Mouse (Mus musculus): ENCODE measurements around the gene Gm9936. TPM values are rescaled to one million over a fixed set of nuclear protein-coding genes. Genes with fewer than 3 reads are reported as not detected.

Gene Gm9936
- total and polyA plus RNA-seq, 3 experiments, result 0.22 TPM; not detected in 2

- peaks cover 94% of the 10 kb centered on the region for H3K4me1 ChIP-seq (ENCODE audit: insufficient read depth, low read depth, low read length)
- ATAC-seq (ENCODE audit: extremely low read depth, insufficient number of reproducible peaks, low FRiP score, poor library complexity, severe bottlenecking), result peak; percentile 84
- peaks cover 53% of the 10 kb centered on the region for H3K36me3 ChIP-seq (replicated peaks)
- TF ChIP-seq POLR2AphosphoS5 (IDR thresholded peaks at IDR 0.05; ENCODE audit: insufficient replicate concordance, low read depth, low read length) (no peak; the same call in 1 of the 2 replicates), TAL1 (conservative IDR thresholded peaks at IDR 0.05; ENCODE audit: low read depth, low read length) (peak; percentile 62)
- no peaks in the 10 kb centered on the region for H3K27me3 ChIP-seq (ENCODE audit: insufficient read depth, low read length)
- no peaks in the 10 kb centered on the region for H3K9me3 ChIP-seq (replicated peaks)
- no peak overlapping the region; the same call in 1 of the 2 replicates for H3K4me3 ChIP-seq (ENCODE audit: low read depth, low read length)
- peak; percentile 86 for DNase-seq (ENCODE audit: low spot score)
Observed at GRCm38 (mm10) chr5:114807468-114807867, 51.0 kb downstream of the Gm9936 start.

GRCm38 (mm10) chr5:114807063-114807462 is 51.4 kb downstream of the Gm9936 start:
- ATAC-seq (ENCODE audit: extremely low read depth, insufficient number of reproducible peaks, low FRiP score, poor library complexity, severe bottlenecking), result no peak

GRCm38 (mm10) chr5:114806636-114807035 is 51.8 kb downstream of the Gm9936 start:
- Histone ChIP-seq H3K9me3 (replicated peaks) (no peaks in the 10 kb centered on the region), H3K36me3 (replicated peaks) (peaks cover 61% of the 10 kb centered on the region), H3K27me3 (ENCODE audit: insufficient read depth, low read length) (no peaks in the 10 kb centered on the region), H3K4me3 (ENCODE audit: low read depth, low read length) (peak overlapping the region; percentile 57; the same call in 1 of the 2 replicates), H3K4me1 (ENCODE audit: insufficient read depth, low read depth, low read length) (peaks cover 93% of the 10 kb centered on the region)
- TF ChIP-seq GATA2 (IDR thresholded peaks at IDR 0.05; ENCODE audit: borderline replicate concordance, low read depth, low read length) (no peak), POLR2AphosphoS5 (IDR thresholded peaks at IDR 0.05; ENCODE audit: insufficient replicate concordance, low read depth, low read length) (0 out of 2 replicates have a peak, but pooled peaks have one; percentile 31)
- DNase-seq (ENCODE audit: low spot score), result no peak
- no peak for ATAC-seq (ENCODE audit: extremely low read depth, insufficient number of reproducible peaks, low FRiP score, poor library complexity, severe bottlenecking)

More at GRCm38 (mm10) chr5:114807063-114807462, 51.4 kb downstream of the Gm9936 start:
- DNase-seq (ENCODE audit: low spot score), result no peak
- Histone ChIP-seq H3K4me1 (ENCODE audit: insufficient read depth, low read depth, low read length) (peaks cover 93% of the 10 kb centered on the region), H3K4me3 (ENCODE audit: low read depth, low read length) (peak overlapping the region; percentile 57; the same call in 1 of the 2 replicates), H3K36me3 (replicated peaks) (peaks cover 57% of the 10 kb centered on the region), H3K27me3 (ENCODE audit: insufficient read depth, low read length) (no peaks in the 10 kb centered on the region), H3K9me3 (replicated peaks) (no peaks in the 10 kb centered on the region)
- TF ChIP-seq TAL1 (conservative IDR thresholded peaks at IDR 0.05; ENCODE audit: low read depth, low read length) (no peak), CTCF (IDR thresholded peaks at IDR 0.05; ENCODE audit: low read depth, low read length) (no peak), GATA1 (IDR thresholded peaks at IDR 0.05; ENCODE audit: borderline replicate concordance, low read length) (no peak), GATA2 (IDR thresholded peaks at IDR 0.05; ENCODE audit: borderline replicate concordance, low read depth, low read length) (no peak), POLR2AphosphoS5 (IDR thresholded peaks at IDR 0.05; ENCODE audit: insufficient replicate concordance, low read depth, low read length) (no peak; the same call in 1 of the 2 replicates)

Other genes starting within 250 kb of the Gm9936 start
- gene Trpv4, start 200.3 kb downstream of the Gm9936 start, total RNA-seq (2014; fragmentation: Nextera tagmentation), result not detected in 2 replicates
- gene Trpv4, start 200.3 kb downstream of the Gm9936 start, total RNA-seq (2017), result not detected in 2 replicates
- gene Trpv4, start 200.3 kb downstream of the Gm9936 start, polyA plus RNA-seq (2012), result 0.10 and 0.11 TPM in 2 replicates
- gene Gltp, start 167.7 kb downstream of the Gm9936 start, total RNA-seq (2014; fragmentation: Nextera tagmentation), result 84.4 and 85.0 TPM in 2 replicates
- gene Gltp, start 167.7 kb downstream of the Gm9936 start, total RNA-seq (2017), result 34.6 and 34.7 TPM in 2 replicates
- 40.1 and 48.0 TPM in 2 replicates for gene Gltp, start 167.7 kb downstream of the Gm9936 start, polyA plus RNA-seq (2012)
- gene Tchp, start 150.9 kb downstream of the Gm9936 start, total RNA-seq (2014; fragmentation: Nextera tagmentation), result 5.3 and 11.4 TPM in 2 replicates
- gene Tchp, start 150.9 kb downstream of the Gm9936 start, total RNA-seq (2017), result 11.6 and 11.9 TPM in 2 replicates
- gene Tchp, start 150.9 kb downstream of the Gm9936 start, polyA plus RNA-seq (2012), result 20.1 and 23.0 TPM in 2 replicates
- 779 and 780 TPM in 2 replicates for gene Ankrd13a, start 84.0 kb downstream of the Gm9936 start, total RNA-seq (2014; fragmentation: Nextera tagmentation)
- 554 and 576 TPM in 2 replicates for gene Ankrd13a, start 84.0 kb downstream of the Gm9936 start, total RNA-seq (2017)
- 737 and 869 TPM in 2 replicates for gene Ankrd13a, start 84.0 kb downstream of the Gm9936 start, polyA plus RNA-seq (2012)
- 213 and 227 TPM in 2 replicates for gene Git2, start 83.2 kb downstream of the Gm9936 start, total RNA-seq (2014; fragmentation: Nextera tagmentation)
- gene Git2, start 83.2 kb downstream of the Gm9936 start, total RNA-seq (2017), result 101 and 104 TPM in 2 replicates
- 201 and 245 TPM in 2 replicates for gene Git2, start 83.2 kb downstream of the Gm9936 start, polyA plus RNA-seq (2012)
- gene 1500011B03Rik, start 35.2 kb downstream of the Gm9936 start, total RNA-seq (2014; fragmentation: Nextera tagmentation), result 10.8 and 12.0 TPM in 2 replicates
- 1.9 and 2.0 TPM in 2 replicates for gene 1500011B03Rik, start 35.2 kb downstream of the Gm9936 start, total RNA-seq (2017)
- gene 1500011B03Rik, start 35.2 kb downstream of the Gm9936 start, polyA plus RNA-seq (2012), result 0.45 and 0.94 TPM in 2 replicates
- gene 4930519G04Rik, start 5.0 kb downstream of the Gm9936 start, total RNA-seq (2014; fragmentation: Nextera tagmentation), result not detected in 2 replicates
- gene 4930519G04Rik, start 5.0 kb downstream of the Gm9936 start, total RNA-seq (2017), result not detected in 2 replicates
- not detected in 2 replicates for gene 4930519G04Rik, start 5.0 kb downstream of the Gm9936 start, polyA plus RNA-seq (2012)
- not detected in 2 replicates for gene Oasl2, start 38.3 kb upstream of the Gm9936 start, total RNA-seq (2014; fragmentation: Nextera tagmentation)
- gene Oasl2, start 38.3 kb upstream of the Gm9936 start, total RNA-seq (2017), result 0.29 and 0.33 TPM in 2 replicates
- gene Oasl2, start 38.3 kb upstream of the Gm9936 start, polyA plus RNA-seq (2012), result not detected in 2 replicates
- 6.8 and 21.9 TPM in 2 replicates for gene Oasl1, start 64.6 kb upstream of the Gm9936 start, total RNA-seq (2014; fragmentation: Nextera tagmentation)
- 4.2 and 5.4 TPM in 2 replicates for gene Oasl1, start 64.6 kb upstream of the Gm9936 start, total RNA-seq (2017)
- 14.0 and 18.0 TPM in 2 replicates for gene Oasl1, start 64.6 kb upstream of the Gm9936 start, polyA plus RNA-seq (2012)
- gene 2210016L21Rik, start 83.5 kb upstream of the Gm9936 start, total RNA-seq (2014; fragmentation: Nextera tagmentation), result 30.0 and 30.2 TPM in 2 replicates
- 31.7 and 34.3 TPM in 2 replicates for gene 2210016L21Rik, start 83.5 kb upstream of the Gm9936 start, total RNA-seq (2017)
- gene 2210016L21Rik, start 83.5 kb upstream of the Gm9936 start, polyA plus RNA-seq (2012), result 36.5 and 38.7 TPM in 2 replicates
- gene Hnf1a, start 112.4 kb upstream of the Gm9936 start, total RNA-seq (2014; fragmentation: Nextera tagmentation), result not detected in 2 replicates
- 0.38 TPM in 1 of 2 replicates, not detected in the other for gene Hnf1a, start 112.4 kb upstream of the Gm9936 start, total RNA-seq (2017)
- gene Hnf1a, start 112.4 kb upstream of the Gm9936 start, polyA plus RNA-seq (2012), result 0.02 TPM in 1 of 2 replicates, not detected in the other
- gene Sppl3, start 152.5 kb upstream of the Gm9936 start, total RNA-seq (2014; fragmentation: Nextera tagmentation), result 53.9 and 69.2 TPM in 2 replicates
- 31.8 and 35.9 TPM in 2 replicates for gene Sppl3, start 152.5 kb upstream of the Gm9936 start, total RNA-seq (2017)
- 29.5 and 33.9 TPM in 2 replicates for gene Sppl3, start 152.5 kb upstream of the Gm9936 start, polyA plus RNA-seq (2012)
- not detected in 2 replicates for gene Gm10401, start 239.6 kb upstream of the Gm9936 start, total RNA-seq (2014; fragmentation: Nextera tagmentation)
- gene Gm10401, start 239.6 kb upstream of the Gm9936 start, total RNA-seq (2017), result 0.46 and 0.49 TPM in 2 replicates
- gene Gm10401, start 239.6 kb upstream of the Gm9936 start, polyA plus RNA-seq (2012), result not detected in 2 replicates

All from G1E (cell line).